Mouse (Mus musculus) liver, postnatal 0 days (tissue): ENCODE measurements around the gene Bscl2. TPM values are rescaled to one million over a fixed set of nuclear protein-coding genes. Genes with fewer than 3 reads are reported as not detected.
A peak's percentile ranks its signal among the peaks of the same experiment; 100 is the strongest.
"Not testable (repeated sequence)": the region's sequence is repeated elsewhere in the genome, so short reads cannot be mapped to it uniquely, and the experiment has no call there.

ENCODE experiments used
- ATAC-seq: fragments of 200-750 bp; cut with Nextera tagmentation; 2 replicates; pipeline ENCODE4 v1.8.0; 2017; ENCODE audit warnings: mild to moderate bottlenecking, moderate library complexity
- DNase-seq: peaks from one replicate; pipeline ENCODE4 v3.0.0-alpha.2; 2016
- H3K27ac ChIP-seq: fragments of 300-500 bp; sonication (generic); 2 replicates; pipeline ENCODE4 v1.5.1; 2014; ENCODE audit warnings: antibody characterized with exemption, moderate library complexity, mild to moderate bottlenecking, low read depth
- H3K27me3 ChIP-seq: fragments of 300-500 bp; sonication (generic); 2 replicates; pipeline ENCODE4 v1.6.1; 2014; ENCODE audit warnings: low read length, control low read depth, mixed read lengths; ENCODE audit not compliant: insufficient read depth
- H3K36me3 ChIP-seq: fragments of 300-500 bp; sonication (generic); replicated peaks from 2 replicates; pipeline ENCODE4 v1.6.1; 2014; ENCODE audit warnings: mild to moderate bottlenecking, control low read depth, low read length, moderate library complexity, mixed read lengths; ENCODE audit not compliant: insufficient read depth
- H3K4me1 ChIP-seq: fragments of 300-500 bp; sonication (generic); 2 replicates; pipeline ENCODE4 v1.6.1; 2014; ENCODE audit warnings: antibody characterized with exemption, mild to moderate bottlenecking, control low read depth; ENCODE audit not compliant: insufficient read depth
- H3K4me2 ChIP-seq: fragments of 300-500 bp; sonication (generic); 2 replicates; pipeline ENCODE4 v1.6.1; 2014; ENCODE audit warnings: low read depth, mild to moderate bottlenecking, low read length, moderate library complexity, mixed read lengths
- H3K4me3 ChIP-seq: fragments of 300-500 bp; sonication (generic); 2 replicates; pipeline ENCODE4 v1.5.1; 2014; ENCODE audit warnings: low read depth, low read length
- H3K9ac ChIP-seq: fragments of 300-500 bp; sonication (generic); replicated peaks from 2 replicates; pipeline ENCODE4 v1.6.1; 2014; ENCODE audit warnings: mild to moderate bottlenecking, moderate library complexity
- H3K9me3 ChIP-seq: fragments of 300-500 bp; sonication (generic); 2 replicates; pipeline ENCODE4 v1.6.1; 2016; ENCODE audit warnings: mild to moderate bottlenecking, control low read depth, low read length, mixed read lengths
- CTCF ChIP-seq: sonication (generic); IDR thresholded peaks from 2 replicates; pipeline ENCODE4 v1.5.1; 2016; ENCODE audit warnings: antibody characterized with exemption, low read depth
- EP300 ChIP-seq: IDR thresholded peaks from 2 replicates; pipeline ENCODE4 v1.6.1; 2016; ENCODE audit warnings: antibody characterized with exemption, low read depth, mild to moderate bottlenecking
- WGBS: fragments of 180-500 bp; shearing (Covaris S2); extraction: QIAGEN DNeasy Blood & Tissue Kit; methylation state at CpG from one replicate; pipeline ENCODE4 v1.1.7; 2014; ENCODE audit not compliant: insufficient replicate concordance; 5-methylcytosine and 5-hydroxymethylcytosine counted together
- polyA plus RNA-seq: library from polyadenylated mRNA; unstranded; fragments of >200 nt; fragmentation: Nextera tagmentation; extraction: Ambion mirVana; gene quantifications from 2 replicates; pipeline ENCODE4 v1.2.1, GENCODE M21; 2015

Bscl2 gene
- polyA plus RNA-seq, 1 experiment from 2014 or later, result 32.7 TPM

DNA sequence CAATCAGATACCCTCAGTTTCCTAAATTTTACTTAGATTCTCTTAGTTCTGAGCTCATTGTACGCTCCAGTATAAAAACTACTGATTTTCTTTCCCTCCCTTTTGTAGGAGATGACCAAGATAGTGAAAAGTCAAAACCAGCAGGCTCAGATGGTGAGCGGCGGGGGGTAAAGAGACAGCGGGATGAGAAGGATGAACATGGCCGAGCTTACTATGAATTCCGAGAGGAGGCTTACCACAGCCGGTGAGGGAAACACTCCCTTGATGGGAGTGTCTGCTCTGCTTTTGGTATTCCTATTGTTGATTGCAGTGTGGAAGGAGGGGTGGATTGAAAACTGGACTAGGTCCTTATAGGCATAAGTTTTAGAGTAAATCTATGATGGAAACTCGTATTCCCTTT is 14.6 kb upstream of the Bscl2 start:
- Histone ChIP-seq H3K36me3 (peaks cover 49% of the 10 kb centered on the region), H3K4me3 (peak overlapping the region; percentile 98), H3K9me3 (no peaks in the 10 kb centered on the region), H3K27me3 (no peaks in the 10 kb centered on the region), H3K9ac (peak overlapping the region; percentile 94; the same call in 1 of the 2 replicates), H3K4me1 (peaks cover 21% of the 10 kb centered on the region), H3K4me2 (peak overlapping the region; percentile 87), H3K27ac (no peak overlapping the region)
- no peak for DNase-seq
- WGBS, result 80% methylated on average over 8 of the region's 8 CpGs
- no peak for ATAC-seq
- TF ChIP-seq EP300, result no peak
- TF ChIP-seq CTCF, result no peak

DNA sequence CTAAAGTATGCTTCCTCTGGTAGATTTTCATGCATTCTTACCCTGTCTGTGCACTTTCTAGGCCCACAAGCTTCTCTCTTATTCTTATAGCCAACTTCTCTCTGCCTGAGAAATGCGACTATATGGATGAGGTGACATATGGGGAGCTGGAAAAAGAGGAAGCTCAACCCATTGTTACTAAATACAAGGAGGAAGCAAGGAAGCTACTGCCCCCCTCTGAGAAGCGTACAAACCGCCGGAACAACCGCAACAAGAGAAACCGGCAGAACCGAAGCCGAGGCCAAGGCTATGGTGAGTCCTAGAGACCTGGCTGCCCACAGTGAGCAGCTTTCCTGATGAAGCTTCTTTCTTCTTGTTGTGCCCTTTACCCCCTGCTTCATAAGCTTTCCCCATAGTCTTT is 7.6 kb upstream of the Bscl2 start, which contains the start of gene AC129217.1:
Gene AC129217.1, plus strand, starts transcription at position 114 of the 400 bp plus-strand sequence.
- TF ChIP-seq EP300, result no peak
- no peak for TF ChIP-seq CTCF
- Histone ChIP-seq H3K4me3 (no peak within 1 kb of the TSS), H3K27me3 (no peaks in the 10 kb centered on the region), H3K36me3 (peaks cover 97% of the 10 kb centered on the region), H3K4me2 (peak within 1 kb of the TSS; percentile 15; the same call in 1 of the 2 replicates), H3K9me3 (no peaks in the 10 kb centered on the region), H3K9ac (no peak within 1 kb of the TSS; the same call in 1 of the 2 replicates), H3K4me1 (no peaks in the 10 kb centered on the region), H3K27ac (peak within 1 kb of the TSS; percentile 44)
- ATAC-seq (peak; percentile 33; the same call in 1 of the 2 replicates), DNase-seq (no peak)
- WGBS, result 46% methylated on average over 8 of the region's 8 CpGs

DNA sequence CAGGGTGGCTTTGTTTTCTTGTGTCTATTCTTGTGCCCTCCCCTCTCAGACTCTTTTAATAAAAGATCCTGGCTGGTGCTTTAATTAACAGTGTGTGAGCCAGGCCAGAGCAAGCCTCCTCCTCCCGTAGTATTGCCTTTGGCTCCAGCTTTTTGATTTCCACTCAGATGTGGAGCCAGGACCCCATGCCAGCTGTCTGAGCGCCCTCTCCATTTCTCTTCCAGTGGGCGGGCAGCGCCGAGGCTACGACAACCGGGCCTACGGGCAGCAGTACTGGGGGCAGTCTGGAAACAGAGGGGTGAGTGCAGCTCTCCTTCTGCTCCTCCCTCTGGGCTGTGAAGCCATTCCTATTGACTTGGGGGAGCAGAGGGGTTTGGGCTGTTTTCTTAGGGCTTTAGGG is 6.6 kb upstream of the Bscl2 start:
- 95% methylated on average over 8 of the region's 8 CpGs for WGBS
- H3K9ac ChIP-seq, result no peak overlapping the region; the same call in 1 of the 2 replicates

DNA sequence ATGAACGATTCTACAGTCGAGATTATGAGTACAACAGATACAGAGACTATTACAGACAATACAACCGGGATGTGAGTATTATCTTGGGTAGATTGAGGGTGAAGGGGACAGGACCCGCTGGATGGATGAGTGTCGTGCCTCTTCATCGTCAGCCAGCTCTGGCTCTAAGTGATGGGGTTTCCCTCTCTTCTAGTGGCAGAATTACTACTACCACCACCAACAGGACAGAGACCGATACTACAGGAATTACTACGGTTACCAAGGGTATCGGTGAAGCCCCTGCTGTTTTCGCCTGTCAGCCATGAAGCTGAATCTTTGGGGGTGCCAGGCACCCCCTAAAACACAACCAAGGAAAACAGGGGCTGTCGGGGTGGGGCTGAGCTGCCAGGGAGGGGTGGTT is 6.0 kb upstream of the Bscl2 start:
- H3K4me1 ChIP-seq, result no peaks in the 10 kb centered on the region
- H3K27me3 ChIP-seq, result no peaks in the 10 kb centered on the region
- no peaks in the 10 kb centered on the region for H3K9me3 ChIP-seq
- TF ChIP-seq CTCF (peak; percentile 16), EP300 (no peak)
- ATAC-seq (no peak), DNase-seq (no peak)
- peaks cover 89% of the 10 kb centered on the region for H3K36me3 ChIP-seq
- H3K4me2 ChIP-seq, result no peak overlapping the region
- no peak overlapping the region for H3K9ac ChIP-seq
- no peak overlapping the region for H3K27ac ChIP-seq
- no peak overlapping the region for H3K4me3 ChIP-seq
- 86% methylated on average over 11 of the region's 11 CpGs for WGBS

More for the DNA sequence above, 6.6 kb upstream of the Bscl2 start:
- Histone ChIP-seq H3K36me3 (peaks cover 92% of the 10 kb centered on the region), H3K27ac (no peak overlapping the region), H3K4me1 (no peaks in the 10 kb centered on the region), H3K9me3 (no peaks in the 10 kb centered on the region), H3K4me2 (no peak overlapping the region), H3K27me3 (no peaks in the 10 kb centered on the region), H3K4me3 (no peak overlapping the region)
- ATAC-seq (no peak), DNase-seq (no peak)
- TF ChIP-seq EP300 (no peak), CTCF (no peak)

DNA sequence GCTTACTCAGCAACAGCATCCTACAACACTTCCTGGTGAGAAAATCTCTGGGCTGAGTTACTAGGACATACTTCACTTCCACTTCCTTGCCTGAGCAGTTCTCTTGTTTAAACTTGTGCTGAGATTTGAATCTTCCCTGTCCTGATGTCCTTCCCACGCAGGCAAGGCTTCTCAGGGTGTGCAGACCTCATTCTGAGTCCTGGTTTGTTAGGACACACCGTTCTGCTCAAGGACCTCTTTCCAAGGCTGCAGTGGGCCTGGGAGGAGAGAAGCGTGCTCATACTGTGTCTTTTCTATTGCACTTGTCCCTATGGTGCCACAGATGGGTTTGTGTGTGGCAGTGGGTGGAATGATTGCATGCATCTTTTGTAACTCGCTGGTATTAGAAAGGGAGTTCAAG is 4.3 kb upstream of the Bscl2 start:
- Histone ChIP-seq H3K27ac (no peak overlapping the region), H3K9me3 (no peaks in the 10 kb centered on the region), H3K9ac (no peak overlapping the region), H3K4me2 (no peak overlapping the region), H3K27me3 (no peaks in the 10 kb centered on the region), H3K4me3 (no peak overlapping the region), H3K4me1 (peaks cover 4% of the 10 kb centered on the region), H3K36me3 (peaks cover 72% of the 10 kb centered on the region)
- TF ChIP-seq EP300 (no peak), CTCF (no peak)
- WGBS, result 87% methylated on average over 4 of the region's 4 CpGs
- no peak for DNase-seq
- ATAC-seq, result no peak

DNA sequence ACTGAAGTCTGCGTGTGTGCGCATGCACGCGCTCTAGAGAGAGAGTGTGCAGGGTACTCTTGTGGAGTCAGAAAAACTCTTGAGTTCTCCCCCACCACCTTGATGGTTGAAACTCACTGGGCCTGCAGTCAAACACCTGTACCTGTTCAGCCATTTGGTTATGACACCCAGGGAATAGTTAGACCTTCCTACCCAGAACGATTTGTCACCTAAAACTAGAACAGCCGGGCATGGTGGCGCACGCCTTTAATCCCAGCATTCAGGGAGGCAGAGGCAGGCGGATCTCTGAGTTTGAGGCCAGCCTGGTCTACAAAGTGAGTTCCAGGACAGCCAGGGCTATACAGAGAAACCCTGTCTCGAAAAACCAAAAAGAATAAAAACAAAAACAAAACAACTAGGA is 940 bp upstream of the Bscl2 start:
- not testable (repeated sequence) for DNase-seq, ATAC-seq, H3K4me3 ChIP-seq, H3K27me3 ChIP-seq, H3K9me3 ChIP-seq, H3K4me2 ChIP-seq, H3K9ac ChIP-seq, H3K27ac ChIP-seq
- peaks cover 32% of the 10 kb centered on the region for H3K4me1 ChIP-seq
- 95% methylated on average over 10 of the region's 10 CpGs for WGBS
- peaks cover 39% of the 10 kb centered on the region for H3K36me3 ChIP-seq
